Mouse (Mus musculus) hindbrain, postnatal 0 days (tissue): Measurements from ENCODE around the gene Arcn1. TPM values are rescaled to one million over a fixed set of nuclear protein-coding genes. Genes with fewer than 3 reads are reported as not detected.
A peak's percentile ranks its signal among the peaks of the same experiment; 100 is the strongest.

ENCODE experiments used
- ATAC-seq: fragments of 200-750 bp; cut with Nextera tagmentation; 2 replicates; pipeline ENCODE4 v1.8.0; 2017; ENCODE audit warnings: mild to moderate bottlenecking, moderate TSS enrichment, moderate library complexity
- DNase-seq: peaks from one replicate; pipeline ENCODE4 v3.0.0-alpha.2; 2015; ENCODE audit warnings: low spot score
- H3K27ac ChIP-seq: fragments of 300-500 bp; sonication (generic); 2 replicates; pipeline ENCODE4 v1.5.1; 2014; ENCODE audit warnings: mild to moderate bottlenecking
- H3K27me3 ChIP-seq: fragments of 300-500 bp; sonication (generic); 2 replicates; pipeline ENCODE4 v1.6.1; 2014; ENCODE audit warnings: low read length, mixed read lengths; ENCODE audit not compliant: insufficient read depth
- H3K36me3 ChIP-seq: fragments of 300-500 bp; sonication (generic); 2 replicates; pipeline ENCODE4 v1.6.1; 2014; ENCODE audit warnings: low read length, mixed read lengths; ENCODE audit not compliant: insufficient read depth
- H3K4me1 ChIP-seq: fragments of 300-500 bp; sonication (generic); 2 replicates; pipeline ENCODE4 v1.6.1; 2014; ENCODE audit warnings: antibody characterized with exemption, low read length, mixed read lengths; ENCODE audit not compliant: insufficient read depth
- H3K4me2 ChIP-seq: fragments of 300-500 bp; sonication (generic); 2 replicates; pipeline ENCODE4 v1.6.1; 2014; ENCODE audit warnings: low read depth, mild to moderate bottlenecking, low read length, moderate library complexity, mixed read lengths
- H3K4me3 ChIP-seq: fragments of 300-500 bp; sonication (generic); 2 replicates; pipeline ENCODE4 v1.5.1; 2014; ENCODE audit warnings: low read length
- H3K9ac ChIP-seq: fragments of 300-500 bp; sonication (generic); replicated peaks from 2 replicates; pipeline ENCODE4 v1.6.1; 2014; ENCODE audit warnings: mild to moderate bottlenecking, low read length, moderate library complexity, mixed read lengths
- H3K9me3 ChIP-seq: fragments of 300-500 bp; sonication (generic); 2 replicates; pipeline ENCODE4 v1.6.1; 2016; ENCODE audit warnings: low read length, mixed read lengths
- CTCF ChIP-seq: IDR thresholded peaks from 2 replicates; pipeline ENCODE4 v1.5.1; 2016; ENCODE audit warnings: antibody characterized with exemption, control low read depth, low read depth
- WGBS: fragments of 180-500 bp; shearing (Covaris S2); extraction: QIAGEN DNeasy Blood & Tissue Kit; methylation state at CpG from one replicate; pipeline ENCODE4 v1.1.7; 2014; 5-methylcytosine and 5-hydroxymethylcytosine counted together
- polyA plus RNA-seq: library from polyadenylated mRNA; unstranded; fragments of >200 nt; fragmentation: Nextera tagmentation; extraction: Ambion mirVana; gene quantifications from 2 replicates; pipeline ENCODE4 v1.2.1, GENCODE M21; 2015
- total RNA-seq: library from RNA; depleted of rRNA; stranded (reverse); fragments of >200 nt; gene quantifications from 2 replicates; pipeline ENCODE4 v1.2.3, GENCODE M21; 2014

The Arcn1 gene
- total and polyA plus RNA-seq, 2 experiments from 2014 or later, result 77.1 to 109 TPM

GRCm38 (mm10) chr9:44726431-44727146 is 41.1 kb downstream of the Arcn1 start:
- Histone ChIP-seq H3K36me3 (no peaks in the 10 kb centered on the region), H3K27me3 (no peaks in the 10 kb centered on the region), H3K4me1 (peaks cover 41% of the 10 kb centered on the region), H3K9ac (no peak overlapping the region), H3K4me2 (no peak overlapping the region), H3K4me3 (no peak overlapping the region), H3K9me3 (no peaks in the 10 kb centered on the region), H3K27ac (peak overlapping the region; percentile 27; the same call in 1 of the 2 replicates)
- 43% methylated on average over 10 of the region's 10 CpGs for WGBS
- DNase-seq (no peak), ATAC-seq (no peak)
- TF ChIP-seq CTCF, result no peak

GRCm38 (mm10) chr9:44724665-44725064 is 43.0 kb downstream of the Arcn1 start:
- H3K27ac ChIP-seq, result peak overlapping the region; percentile 71; the same call in 1 of the 2 replicates

DNA sequence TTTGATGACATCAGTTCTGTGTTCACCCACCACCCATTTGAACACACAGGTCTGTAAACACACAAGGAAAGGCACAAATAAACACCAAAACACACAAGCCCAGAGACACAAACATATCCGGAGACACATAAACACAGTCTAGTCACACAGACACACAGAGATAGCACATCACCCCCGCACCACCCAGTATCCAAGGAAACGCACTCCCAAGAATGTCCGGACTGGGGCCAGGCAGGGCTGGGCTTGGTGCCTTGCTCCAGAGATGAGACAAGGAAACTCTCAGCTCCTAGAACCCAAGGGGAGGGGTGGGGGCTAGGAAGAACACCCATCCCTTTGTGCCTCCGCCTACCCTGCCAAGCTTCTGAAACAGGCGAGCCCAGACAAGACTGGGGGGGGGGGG is 43.4 kb downstream of the Arcn1 start:
- peak; percentile 43 for ATAC-seq
- WGBS, result 34% methylated on average over 6 of the region's 6 CpGs

More at GRCm38 (mm10) chr9:44724665-44725064, 43.0 kb downstream of the Arcn1 start:
- TF ChIP-seq CTCF, result no peak
- Histone ChIP-seq H3K9me3 (no peaks in the 10 kb centered on the region), H3K9ac (no peak overlapping the region), H3K4me3 (no peak overlapping the region), H3K36me3 (no peaks in the 10 kb centered on the region), H3K4me2 (no peak overlapping the region), H3K4me1 (peaks cover 50% of the 10 kb centered on the region), H3K27me3 (no peaks in the 10 kb centered on the region)
- DNase-seq, result no peak
- ATAC-seq, result no peak
- WGBS, result 31% methylated on average over 2 of the region's 2 CpGs

DNA sequence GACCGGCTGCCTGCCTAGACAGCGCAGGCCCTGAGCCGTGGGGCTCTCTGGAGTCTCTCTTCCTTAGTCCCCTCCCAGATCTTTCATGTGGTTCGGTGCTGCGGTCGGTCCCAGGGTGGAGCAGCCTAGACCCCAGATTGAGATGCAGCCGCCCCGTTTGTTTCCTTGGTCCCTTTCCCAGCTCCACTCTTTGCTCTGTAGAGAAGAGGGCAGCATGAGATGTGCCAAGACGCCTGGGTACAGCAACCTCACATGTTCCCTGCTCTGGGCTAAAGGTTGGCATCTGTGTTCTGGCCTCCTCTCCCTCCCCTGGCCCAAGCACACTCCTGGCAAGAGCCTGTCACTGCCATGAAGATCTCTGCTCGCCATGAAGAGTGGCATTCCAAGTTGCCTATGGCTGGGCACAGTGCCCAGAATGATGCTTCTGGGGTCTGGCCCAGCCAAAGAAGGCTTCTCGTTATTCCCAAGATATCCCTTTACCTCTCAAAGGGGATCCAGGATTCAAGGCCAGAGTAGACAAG is 44.1 kb downstream of the Arcn1 start:
- no peak; the same call in 1 of the 2 replicates for ATAC-seq
- no peaks in the 10 kb centered on the region for H3K27me3 ChIP-seq
- peak overlapping the region; percentile 71 for H3K27ac ChIP-seq
- peaks cover 57% of the 10 kb centered on the region for H3K4me1 ChIP-seq
- no peak overlapping the region for H3K9ac ChIP-seq
- TF ChIP-seq CTCF, result no peak
- no peaks in the 10 kb centered on the region for H3K36me3 ChIP-seq
- peak; percentile 70 for DNase-seq
- 33% methylated on average over 11 of the region's 11 CpGs for WGBS
- H3K4me2 ChIP-seq, result no peak overlapping the region
- H3K9me3 ChIP-seq, result no peaks in the 10 kb centered on the region
- H3K4me3 ChIP-seq, result no peak overlapping the region

More for the DNA sequence above, 43.4 kb downstream of the Arcn1 start:
- TF ChIP-seq CTCF, result no peak
- H3K4me3 ChIP-seq, result no peak overlapping the region
- peak overlapping the region; percentile 71; the same call in 1 of the 2 replicates for H3K27ac ChIP-seq
- H3K27me3 ChIP-seq, result no peaks in the 10 kb centered on the region
- no peak overlapping the region for H3K9ac ChIP-seq
- no peaks in the 10 kb centered on the region for H3K36me3 ChIP-seq
- H3K9me3 ChIP-seq, result no peaks in the 10 kb centered on the region
- no peak overlapping the region for H3K4me2 ChIP-seq
- peak; percentile 75 for DNase-seq
- H3K4me1 ChIP-seq, result peaks cover 54% of the 10 kb centered on the region

DNA sequence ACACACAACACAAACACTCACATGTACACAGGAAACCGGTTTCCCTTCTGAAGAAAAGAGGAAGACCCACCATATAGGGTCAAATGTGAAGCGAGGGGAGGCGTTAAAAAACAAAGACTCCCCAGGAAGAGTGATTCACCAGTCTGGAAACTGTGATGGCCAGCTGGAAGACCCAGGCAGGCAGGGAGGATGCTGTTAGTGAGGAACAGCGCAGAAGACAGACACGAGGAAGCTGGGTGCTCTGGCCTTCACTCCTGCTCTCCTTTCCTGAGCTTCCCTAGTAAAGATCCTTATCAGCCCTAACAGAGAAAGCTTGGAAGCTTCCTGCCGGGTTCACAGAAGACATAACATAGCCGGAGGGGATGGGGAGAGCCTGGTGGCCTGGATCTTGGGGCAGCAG is 44.6 kb downstream of the Arcn1 start:
- Histone ChIP-seq H3K4me1 (peaks cover 61% of the 10 kb centered on the region), H3K4me3 (no peak overlapping the region), H3K9ac (no peak overlapping the region), H3K9me3 (no peaks in the 10 kb centered on the region), H3K27me3 (no peaks in the 10 kb centered on the region), H3K27ac (peak overlapping the region; percentile 71), H3K36me3 (no peaks in the 10 kb centered on the region), H3K4me2 (no peak overlapping the region)
- ATAC-seq, result no peak
- no peak for DNase-seq
- TF ChIP-seq CTCF, result no peak
- 31% methylated on average over 7 of the region's 7 CpGs for WGBS

GRCm38 (mm10) chr9:44722575-44722974 is 45.1 kb downstream of the Arcn1 start:
- peaks cover 66% of the 10 kb centered on the region for H3K4me1 ChIP-seq
- H3K4me2 ChIP-seq, result no peak overlapping the region
- DNase-seq (peak; percentile 41), ATAC-seq (no peak)
- WGBS, result 37% methylated on average over 7 of the region's 7 CpGs
- TF ChIP-seq CTCF, result no peak
- no peak overlapping the region for H3K4me3 ChIP-seq
- no peaks in the 10 kb centered on the region for H3K27me3 ChIP-seq
- peak overlapping the region; percentile 71; the same call in 1 of the 2 replicates for H3K27ac ChIP-seq
- no peak overlapping the region for H3K9ac ChIP-seq
- H3K36me3 ChIP-seq, result no peaks in the 10 kb centered on the region
- no peaks in the 10 kb centered on the region for H3K9me3 ChIP-seq

GRCm38 (mm10) chr9:44721877-44722186 is 45.8 kb downstream of the Arcn1 start:
- peak overlapping the region; percentile 75; the same call in 1 of the 2 replicates for H3K27ac ChIP-seq
- peak overlapping the region; percentile 58; the same call in 1 of the 2 replicates for H3K9ac ChIP-seq
- no peak for TF ChIP-seq CTCF
- peaks cover 66% of the 10 kb centered on the region for H3K4me1 ChIP-seq
- no peaks in the 10 kb centered on the region for H3K36me3 ChIP-seq
- no peaks in the 10 kb centered on the region for H3K9me3 ChIP-seq
- peak overlapping the region; percentile 71 for H3K4me2 ChIP-seq
- ATAC-seq (no peak), DNase-seq (no peak)
- WGBS, result 78% methylated on average over 3 of the region's 3 CpGs
- peak overlapping the region; percentile 73 for H3K4me3 ChIP-seq
- no peaks in the 10 kb centered on the region for H3K27me3 ChIP-seq
